Mouse (Mus musculus) cerebellum, adult 8-10 months (tissue): ENCODE measurements at regions not wholly inside any gene's neighbourhood (a gene's known extent, or its start where the extent isn't known, plus 50 kb on each side); places are given as distances from the start of the nearest gene placed in this dataset.

Source experiments
- DNase-seq: peaks from one replicate; pipeline ENCODE4 v3.0.0; 2022

- no peak for DNase-seq
These were observed 211.8 kb upstream of the Atp6ap2 start for GRCm38 (mm10) chrX:12375796-12376195.

GRCm38 (mm10) chrX:12376238-12376980 is 211.2 kb upstream of the Atp6ap2 start:
- no peak for DNase-seq

GRCm38 (mm10) chrX:12377441-12377840 is 210.2 kb upstream of the Atp6ap2 start:
- no peak for DNase-seq

GRCm38 (mm10) chrX:12392145-12392825 is 195.3 kb upstream of the Atp6ap2 start:
- no peak for DNase-seq

- DNase-seq: no peak
These were observed 178.3 kb upstream of the Atp6ap2 start for GRCm38 (mm10) chrX:12409319-12409718.

DNA sequence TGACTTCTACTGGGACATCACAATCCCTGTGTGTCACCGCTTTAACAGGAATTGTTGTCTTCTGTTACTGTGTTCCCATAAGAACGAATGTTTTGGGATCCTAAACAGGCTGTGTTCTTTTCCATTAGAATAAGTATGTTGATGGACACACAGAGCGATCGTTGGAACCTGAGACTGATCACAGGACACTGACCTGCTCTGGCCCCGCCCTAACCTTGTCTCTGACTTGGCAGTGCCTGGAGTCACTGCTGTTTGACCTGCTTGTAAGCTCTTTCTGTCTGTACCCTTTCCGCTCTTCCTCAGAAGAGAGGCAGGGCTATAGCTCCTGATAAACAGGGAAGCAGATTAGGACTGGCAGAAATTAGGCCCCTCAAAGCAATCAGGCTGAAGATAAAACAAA is 162.0 kb upstream of the Atp6ap2 start:
- no peak for DNase-seq

DNA sequence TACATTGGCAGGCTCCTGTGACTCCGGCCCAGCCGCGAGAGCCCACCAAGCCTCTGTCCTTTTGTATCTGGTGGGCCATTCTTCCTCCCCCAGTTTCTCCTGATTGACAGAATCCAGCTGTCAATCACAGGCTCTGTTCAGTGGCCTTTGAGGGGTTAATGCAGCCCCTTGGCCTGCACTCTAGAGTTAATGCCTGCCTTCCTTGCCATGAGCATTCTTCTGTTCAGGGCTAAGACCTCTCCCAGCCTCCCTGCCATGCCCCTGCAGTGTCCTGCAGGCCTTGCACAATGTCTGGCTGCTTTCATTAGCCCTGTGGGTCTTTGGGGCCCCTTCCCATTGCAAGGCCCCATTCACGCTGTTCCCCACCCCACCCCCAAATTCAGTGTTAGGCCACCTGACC is 160.9 kb upstream of the Atp6ap2 start:
- DNase-seq: no peak

DNA sequence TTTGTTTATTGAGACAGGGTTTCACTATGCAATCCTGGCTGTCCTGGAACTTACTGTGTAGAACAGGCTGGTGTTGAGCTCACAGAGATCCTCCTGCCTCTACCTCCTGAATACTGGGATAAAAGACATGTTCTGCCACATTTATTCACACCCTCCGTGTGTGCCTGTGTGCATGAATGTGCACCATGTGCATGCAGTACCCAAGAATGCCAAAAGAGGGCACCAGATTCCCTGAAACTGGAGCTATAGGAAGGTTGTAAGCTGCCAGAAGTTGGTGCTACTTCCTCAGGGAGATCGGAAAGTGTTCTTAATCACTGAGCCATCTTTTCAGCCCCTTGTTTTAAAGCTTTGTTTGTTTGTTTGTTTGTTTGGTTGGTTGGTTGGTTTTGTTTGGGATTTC is 155.3 kb upstream of the Atp6ap2 start:
- no peak for DNase-seq

DNA sequence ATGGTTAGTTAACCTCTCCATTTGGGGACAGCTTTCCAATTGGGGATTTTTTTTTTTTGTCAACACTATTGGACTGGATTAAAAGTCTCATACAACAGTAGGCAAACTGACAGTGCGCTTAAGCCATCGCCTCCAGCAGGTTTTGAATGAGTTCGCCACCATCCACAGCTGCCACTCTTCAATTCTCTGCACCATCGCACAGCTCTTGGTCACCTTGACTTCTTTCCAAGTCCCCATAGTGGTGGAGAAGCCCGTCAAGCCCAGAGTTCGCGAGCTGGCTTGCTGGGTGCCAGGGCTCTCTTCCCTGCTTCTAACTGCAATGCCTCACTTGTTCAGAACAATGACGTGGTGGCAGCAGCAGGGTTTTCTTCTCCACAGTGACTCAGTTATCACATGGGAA is 151.9 kb upstream of the Atp6ap2 start:
- DNase-seq: no peak

- no peak for DNase-seq
These were observed 151.5 kb upstream of the Atp6ap2 start for GRCm38 (mm10) chrX:12436106-12436505.

GRCm38 (mm10) chrX:12439447-12439846 is 148.2 kb upstream of the Atp6ap2 start:
- no peak for DNase-seq

GRCm38 (mm10) chrX:12443794-12444193 is 143.8 kb upstream of the Atp6ap2 start:
- DNase-seq: no peak

GRCm38 (mm10) chrX:12445093-12445492 is 142.5 kb upstream of the Atp6ap2 start:
- DNase-seq: no peak

GRCm38 (mm10) chrX:12447962-12448361 is 139.6 kb upstream of the Atp6ap2 start:
- no peak for DNase-seq

- no peak for DNase-seq
These were observed 137.9 kb upstream of the Atp6ap2 start for GRCm38 (mm10) chrX:12449688-12450087.

DNA sequence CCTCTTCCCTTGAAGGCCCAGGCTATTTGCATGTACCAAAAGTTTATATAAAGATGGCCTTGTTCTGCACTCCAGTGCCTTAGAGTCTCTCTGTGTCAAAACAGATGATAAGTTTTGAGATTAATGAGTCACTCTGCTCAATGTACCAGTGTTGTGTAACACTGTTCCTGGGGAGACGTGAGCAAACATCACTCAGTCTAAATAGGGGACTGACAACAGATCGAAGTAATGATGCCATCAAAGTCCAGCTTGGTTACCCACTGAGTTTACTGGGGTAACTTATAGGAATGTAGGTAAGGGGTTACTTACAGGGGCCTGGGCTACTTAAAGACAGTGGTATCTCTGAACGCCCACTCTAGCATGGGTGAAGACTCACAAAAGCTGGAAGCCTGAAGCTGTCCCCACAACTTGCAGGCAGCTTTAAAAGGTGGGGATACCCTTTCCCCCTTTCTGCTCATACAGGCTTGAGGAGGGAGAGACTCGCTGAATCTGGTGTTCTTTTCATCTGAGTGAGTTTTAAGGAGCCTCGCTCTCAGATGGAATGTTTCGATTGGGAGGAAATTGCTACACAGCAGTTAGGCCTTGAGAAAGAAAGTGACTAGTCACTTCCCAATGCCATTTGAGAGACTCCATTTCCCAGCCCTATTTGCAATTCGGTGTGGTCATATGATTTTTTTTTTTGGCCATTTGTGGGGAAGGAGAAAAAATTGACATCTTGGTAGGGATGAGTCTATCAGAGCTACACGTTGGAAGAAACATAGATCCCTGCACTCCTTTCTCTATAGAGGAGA is 134.4 kb upstream of the Atp6ap2 start:
- no peak for DNase-seq

GRCm38 (mm10) chrX:12461657-12462056 is 125.9 kb upstream of the Atp6ap2 start:
- no peak for DNase-seq

DNA sequence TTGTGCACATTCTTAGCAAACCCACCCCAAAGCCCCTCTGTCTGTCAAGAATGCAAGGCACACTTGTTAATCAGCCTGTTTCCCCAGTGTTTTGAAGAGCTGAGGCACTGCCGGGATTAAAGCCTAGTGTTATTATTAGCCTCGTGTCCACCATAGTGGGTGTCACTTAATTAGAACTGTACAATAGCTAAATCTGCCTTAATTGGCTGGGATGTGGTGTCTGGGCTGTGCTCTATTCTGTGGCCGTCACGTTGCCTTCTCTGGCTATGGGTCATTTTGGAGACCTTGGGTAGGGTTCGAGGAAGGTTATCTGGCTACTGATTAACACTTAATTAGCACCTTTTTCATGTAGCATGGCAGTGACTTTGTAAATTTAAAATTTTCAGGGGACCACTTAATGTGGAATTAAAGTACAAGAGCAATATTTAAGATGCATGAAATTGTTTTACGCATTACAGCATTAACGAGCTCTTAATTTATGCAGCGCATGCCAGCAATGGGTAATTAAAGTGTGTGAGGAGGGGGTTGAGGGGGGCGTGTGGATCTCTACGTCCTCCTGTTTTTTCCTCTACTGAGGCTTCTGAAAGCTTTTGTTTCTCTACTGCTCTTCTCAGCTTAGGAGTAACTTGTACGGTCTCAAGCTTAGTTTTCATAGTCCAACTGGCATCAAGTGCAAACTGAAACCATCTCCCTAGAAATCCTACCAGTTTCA is 124.5 kb upstream of the Atp6ap2 start:
- no peak for DNase-seq

- DNase-seq: no peak
These were observed 121.3 kb upstream of the Atp6ap2 start for GRCm38 (mm10) chrX:12466312-12466711.

- DNase-seq: no peak
These were observed 120.7 kb upstream of the Atp6ap2 start for GRCm38 (mm10) chrX:12466897-12467296.

DNA sequence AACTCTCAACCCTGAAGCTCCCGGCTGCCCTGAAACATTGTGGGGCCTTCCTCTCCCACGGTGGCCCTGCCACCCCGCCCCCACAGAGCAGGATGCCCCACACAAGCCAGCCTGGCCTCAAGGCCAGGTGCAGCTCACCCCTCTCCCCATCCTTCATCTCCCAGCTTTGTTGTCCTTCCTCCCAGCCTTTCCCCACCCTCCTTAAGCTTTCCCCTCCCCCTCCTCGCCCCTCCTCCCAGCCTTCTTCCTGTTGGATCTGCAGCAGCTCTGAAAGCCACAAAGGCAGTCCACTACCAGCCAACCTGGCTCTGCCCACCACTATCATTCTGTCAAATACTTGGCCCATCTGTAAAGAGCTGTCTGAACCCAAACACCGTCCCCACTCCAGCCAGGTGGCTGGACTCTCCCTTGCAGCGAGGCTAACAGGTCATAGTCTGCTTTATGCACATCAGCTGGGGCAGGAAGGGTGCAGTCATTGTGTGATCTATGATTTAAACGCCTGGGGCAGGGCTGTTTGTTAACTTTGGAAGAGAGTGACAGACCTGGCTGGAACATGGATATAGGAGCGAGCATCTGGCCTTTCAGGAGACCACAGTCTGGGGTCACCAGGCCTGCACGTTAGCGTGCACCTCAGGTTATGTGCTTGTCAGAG is 119.9 kb upstream of the Atp6ap2 start:
- DNase-seq: no peak

DNA sequence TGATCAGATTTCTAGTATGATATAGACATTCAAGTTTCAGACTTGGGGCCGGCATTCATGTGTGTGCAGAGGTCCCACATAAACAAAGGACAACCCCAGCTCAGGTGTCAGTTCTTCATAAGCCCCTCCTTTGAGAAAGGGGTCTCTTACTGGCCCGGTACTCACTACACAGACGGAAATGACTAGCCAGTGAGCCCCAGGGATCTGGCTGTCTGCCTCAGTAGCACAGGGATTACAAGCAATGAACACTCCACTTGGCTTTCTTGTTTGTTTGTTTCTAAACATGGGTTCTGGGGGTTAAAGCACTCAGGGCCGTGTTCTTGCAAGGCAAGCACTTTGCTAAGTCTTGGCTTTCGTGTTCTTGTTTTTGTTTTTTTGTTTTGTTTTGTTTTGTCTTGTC is 115.3 kb upstream of the Atp6ap2 start:
- DNase-seq: no peak

GRCm38 (mm10) chrX:12479207-12479606 is 108.4 kb upstream of the Atp6ap2 start:
- DNase-seq: no peak
